Mouse (Mus musculus) bone marrow macrophage, adult 2 months (primary cell): ENCODE results near the gene Adam12. TPM values are rescaled to one million over a fixed set of nuclear protein-coding genes. Genes with fewer than 3 reads are reported as not detected.

Experiments
- H3K27ac ChIP-seq: 2 replicates; pipeline ENCODE4 v1.5.1; 2012; ENCODE audit warnings: low read depth, low read length; ENCODE audit not compliant: insufficient read depth
- H3K4me1 ChIP-seq: 2 replicates; pipeline ENCODE4 v1.6.1; 2012; ENCODE audit warnings: low read length; ENCODE audit not compliant: control insufficient read depth, insufficient read depth
- H3K4me3 ChIP-seq: 2 replicates; pipeline ENCODE4 v1.5.1; 2012; ENCODE audit warnings: mild to moderate bottlenecking, low read length, moderate library complexity; ENCODE audit not compliant: insufficient read depth
- CTCF ChIP-seq: IDR thresholded peaks from 2 replicates; pipeline ENCODE4 v1.5.1; 2012; ENCODE audit warnings: low read depth, mild to moderate bottlenecking, low read length, moderate library complexity
- POLR2A ChIP-seq: IDR thresholded peaks from 2 replicates; pipeline ENCODE4 v1.6.1; 2012; ENCODE audit warnings: mild to moderate bottlenecking, low read depth, low read length, borderline replicate concordance
- polyA plus RNA-seq: library from polyadenylated mRNA; stranded (reverse); fragments of >200 nt; gene quantifications from 2 replicates; pipeline ENCODE4 v1.2.4, GENCODE M21; 2012; ENCODE audit not compliant: missing spikeins, insufficient read depth, insufficient read length

Gene Adam12
- polyA plus RNA-seq, 1 experiment, result not detected

DNA sequence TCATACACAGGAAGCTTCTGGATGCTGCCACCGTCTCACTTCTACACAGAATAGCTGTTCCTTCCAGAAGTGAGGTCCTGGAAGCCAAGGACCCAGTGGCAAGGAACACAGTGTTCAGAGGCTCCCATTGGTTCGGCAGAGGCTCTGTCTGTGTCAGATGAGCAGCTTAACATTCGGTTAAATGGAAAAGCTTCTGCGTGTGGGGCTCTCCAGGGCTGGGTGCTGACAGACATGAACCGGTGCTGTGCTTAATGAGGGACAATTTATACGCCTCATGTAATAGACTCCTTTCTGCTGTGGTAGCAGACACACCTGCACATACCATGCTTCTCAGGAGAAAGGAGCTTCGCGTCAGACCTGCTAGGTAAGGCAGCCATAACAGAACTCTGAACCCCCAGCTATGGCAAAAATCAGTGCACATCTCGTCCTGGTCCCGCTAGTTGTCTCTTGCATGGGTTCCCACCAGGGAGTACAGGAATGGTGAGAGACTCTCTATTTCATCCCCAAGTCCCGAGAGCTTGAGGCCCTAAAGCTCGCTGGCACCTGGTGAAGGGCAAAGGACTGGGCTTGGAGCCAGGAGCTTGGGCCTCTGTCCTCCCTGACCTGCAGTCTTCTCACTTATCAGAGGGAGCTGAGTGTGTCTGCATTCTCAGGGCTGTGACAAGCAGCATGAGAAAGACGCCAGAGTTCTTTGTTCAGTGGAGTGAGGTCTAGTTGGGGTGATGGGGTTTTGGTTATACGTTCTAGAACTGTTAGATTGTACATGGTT lies 280.0 kb downstream of the Adam12 start:
- Histone ChIP-seq H3K4me3 (no peak overlapping the region), H3K4me1 (no peaks in the 10 kb centered on the region), H3K27ac (no peak overlapping the region)
- no peak for TF ChIP-seq CTCF
- no peak for TF ChIP-seq POLR2A

DNA sequence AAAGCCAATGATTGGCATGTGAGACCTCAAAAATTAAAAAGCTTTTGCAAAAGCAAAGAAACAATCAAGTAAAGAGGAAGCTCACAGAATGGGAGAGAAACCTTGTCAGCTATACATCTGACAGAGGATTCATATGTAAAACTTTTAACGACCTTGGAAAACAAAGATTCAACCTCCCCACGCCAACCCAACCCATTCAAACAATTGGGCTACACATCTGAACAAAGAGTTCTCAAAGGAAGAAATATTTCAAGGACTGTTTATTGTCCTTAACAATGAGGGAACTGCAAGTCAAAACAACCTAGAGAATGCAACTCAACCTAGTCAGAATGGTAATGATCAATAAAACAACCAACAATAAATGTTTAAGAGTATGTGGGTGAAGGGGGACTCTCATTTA lies 284.6 kb downstream of the Adam12 start:
- H3K4me3 ChIP-seq, result no peak overlapping the region
- TF ChIP-seq POLR2A (no peak), CTCF (no peak)
- H3K4me1 ChIP-seq, result no peaks in the 10 kb centered on the region
- H3K27ac ChIP-seq, result no peak overlapping the region

DNA sequence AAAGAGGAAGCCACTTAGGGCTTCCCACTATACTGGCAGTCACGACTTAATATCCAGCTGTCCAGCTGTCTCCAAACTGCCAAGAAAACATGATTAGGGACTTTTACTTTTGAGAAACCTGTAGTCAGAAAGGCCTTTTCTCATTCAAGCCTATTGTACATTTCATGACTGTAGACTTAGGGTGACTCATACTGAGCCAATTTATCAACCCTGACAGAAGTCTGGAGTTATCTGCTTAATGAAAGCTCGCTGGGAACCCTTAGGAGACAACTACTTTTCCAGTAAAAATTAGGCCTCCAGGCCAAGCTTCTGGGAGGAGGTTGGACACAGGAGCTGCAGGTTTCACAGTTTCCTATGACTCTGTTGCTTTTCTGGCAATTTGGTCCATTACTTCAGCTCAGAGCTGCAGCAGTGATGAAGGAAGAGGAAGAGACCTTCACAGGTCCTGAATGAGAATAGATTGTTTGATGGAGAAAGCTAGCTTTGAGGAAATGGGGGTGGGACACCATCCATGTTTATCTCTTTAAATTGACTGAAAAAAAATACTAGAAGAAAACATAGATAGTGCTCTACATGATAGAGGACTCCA lies 285.1 kb downstream of the Adam12 start:
- Histone ChIP-seq H3K4me3 (no peak overlapping the region), H3K27ac (no peak overlapping the region)
- no peak for TF ChIP-seq POLR2A
- no peak for TF ChIP-seq CTCF

DNA sequence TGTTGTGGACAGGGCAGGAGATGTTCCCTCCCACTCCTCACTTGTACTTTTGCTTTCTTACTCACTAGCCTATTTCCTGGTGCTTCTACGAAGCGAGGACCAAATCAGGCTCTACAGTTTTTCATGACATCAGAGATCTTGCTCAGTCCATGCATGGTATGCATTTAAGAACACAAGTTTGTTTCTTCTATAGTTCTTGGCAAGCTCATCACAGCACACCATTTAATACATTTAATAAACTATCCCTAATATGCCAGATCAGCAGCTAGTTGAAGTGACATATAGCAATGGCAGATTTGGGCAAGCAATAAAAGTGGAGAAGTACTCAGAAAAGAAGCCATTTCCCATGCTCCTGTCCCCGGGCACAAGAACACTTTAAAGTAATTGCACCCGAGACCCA lies 285.8 kb downstream of the Adam12 start:
- TF ChIP-seq POLR2A, result no peak
- TF ChIP-seq CTCF, result no peak
- Histone ChIP-seq H3K4me1 (no peaks in the 10 kb centered on the region), H3K4me3 (no peak overlapping the region), H3K27ac (no peak overlapping the region)

More for the DNA sequence above, 285.1 kb downstream of the Adam12 start:
- no peaks in the 10 kb centered on the region for H3K4me1 ChIP-seq

DNA sequence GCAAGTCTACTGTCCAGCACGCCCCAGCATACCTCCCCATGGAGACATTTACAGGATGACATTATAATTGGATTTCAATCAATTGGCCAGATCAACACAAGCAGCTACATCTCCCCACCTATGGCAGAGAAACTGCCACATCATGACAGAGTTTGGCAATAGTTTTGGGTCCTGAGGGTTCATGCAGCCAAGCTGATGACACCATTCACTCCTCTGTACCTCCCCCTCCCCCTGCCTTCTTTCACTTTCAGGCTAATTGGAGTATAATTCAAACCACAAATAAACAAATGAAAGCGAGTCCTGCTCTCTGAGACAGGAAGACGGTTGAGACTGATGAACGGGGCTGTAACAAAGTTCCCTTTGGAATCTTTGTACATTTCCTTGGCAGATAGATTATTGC lies 291.5 kb downstream of the Adam12 start:
- H3K4me3 ChIP-seq, result no peak overlapping the region
- TF ChIP-seq POLR2A, result no peak
- TF ChIP-seq CTCF, result no peak
- H3K27ac ChIP-seq, result no peak overlapping the region
- H3K4me1 ChIP-seq, result no peaks in the 10 kb centered on the region

DNA sequence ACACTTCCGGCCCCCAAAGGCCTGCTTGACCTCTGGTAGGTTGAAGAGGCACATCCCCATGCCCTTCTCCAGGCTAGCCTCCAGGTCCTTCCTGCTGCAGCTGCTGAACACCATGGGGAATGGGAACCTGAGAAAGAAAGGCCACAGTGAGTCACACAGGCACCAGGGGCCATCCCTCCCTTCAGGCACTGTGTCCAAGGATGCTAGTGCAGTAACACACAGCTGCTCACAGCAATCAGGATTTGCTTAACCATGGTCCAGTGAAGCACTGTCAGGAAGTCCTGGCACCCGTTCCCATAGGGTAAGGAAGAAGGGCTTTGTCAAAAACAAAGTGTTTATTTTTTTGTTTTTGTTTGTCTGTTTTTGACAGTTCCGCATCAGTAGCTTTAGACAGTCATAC lies 294.5 kb downstream of the Adam12 start:
- Histone ChIP-seq H3K4me3 (no peak overlapping the region), H3K27ac (no peak overlapping the region)
- TF ChIP-seq POLR2A, result no peak
- TF ChIP-seq CTCF, result no peak

DNA sequence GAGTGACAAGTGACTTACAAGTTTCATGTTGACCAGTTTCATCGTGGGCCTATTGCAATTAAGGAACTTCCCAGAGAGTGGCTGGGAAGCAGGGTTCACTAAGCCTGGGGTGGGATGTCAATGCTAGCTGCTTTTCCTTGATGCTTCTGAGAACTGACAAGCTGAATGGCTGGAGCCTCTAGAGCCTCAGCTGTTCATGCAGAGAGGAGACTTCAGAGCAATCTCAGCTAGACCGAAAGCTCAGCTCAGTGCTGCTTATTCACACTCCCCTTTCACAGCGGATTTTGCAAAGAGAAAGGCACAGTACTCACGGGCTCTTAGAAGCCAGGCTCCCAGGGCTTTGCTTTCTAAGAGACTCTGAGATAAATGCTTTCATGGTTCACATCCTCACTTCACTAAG lies 295.6 kb downstream of the Adam12 start:
- no peak for TF ChIP-seq POLR2A
- TF ChIP-seq CTCF, result no peak
- H3K27ac ChIP-seq, result no peak overlapping the region
- H3K4me3 ChIP-seq, result no peak overlapping the region
- H3K4me1 ChIP-seq, result no peaks in the 10 kb centered on the region

More for the DNA sequence above, 294.5 kb downstream of the Adam12 start:
- no peaks in the 10 kb centered on the region for H3K4me1 ChIP-seq

DNA sequence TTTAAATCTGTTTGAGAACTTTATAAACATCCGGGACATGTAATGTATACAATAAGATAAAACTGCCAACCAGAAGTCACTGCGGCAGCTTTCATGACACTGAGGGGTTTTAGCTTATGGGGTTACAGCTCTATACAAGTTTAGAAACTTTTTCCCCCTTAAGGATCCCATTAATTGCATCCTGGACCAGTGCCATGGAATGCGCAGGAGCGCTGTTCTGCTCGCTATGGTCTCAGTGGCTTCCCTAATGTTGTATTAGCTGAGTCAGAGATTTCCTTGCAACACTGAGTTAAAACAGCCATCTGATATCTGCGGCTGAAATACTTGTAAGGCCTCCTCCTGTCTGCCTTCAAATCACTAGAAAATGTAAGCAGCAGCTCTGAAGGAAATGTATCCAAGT lies 298.6 kb downstream of the Adam12 start:
- no peak overlapping the region for H3K27ac ChIP-seq
- no peaks in the 10 kb centered on the region for H3K4me1 ChIP-seq
- H3K4me3 ChIP-seq, result no peak overlapping the region
- TF ChIP-seq CTCF (no peak), POLR2A (no peak)

DNA sequence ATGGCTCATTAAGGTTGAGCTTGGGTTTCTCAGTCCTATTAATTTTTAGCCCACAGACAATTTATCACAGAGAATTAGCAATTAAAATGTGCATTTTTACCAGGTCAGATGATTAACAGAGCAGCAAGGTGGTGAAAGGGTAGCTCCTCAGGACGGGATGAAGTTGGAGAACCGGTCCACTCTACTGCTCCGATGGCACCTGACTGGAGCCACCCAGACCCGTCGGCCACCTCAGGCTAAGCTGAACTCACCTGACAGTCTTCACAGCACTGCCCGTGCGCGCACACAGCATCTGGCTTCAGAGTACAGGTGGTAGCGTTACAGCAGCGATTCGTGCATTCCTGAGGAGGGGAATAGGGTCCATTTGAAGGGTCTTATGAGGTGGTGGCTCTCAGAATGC lies 300.5 kb downstream of the Adam12 start:
- TF ChIP-seq CTCF, result no peak
- no peak for TF ChIP-seq POLR2A
- Histone ChIP-seq H3K4me1 (no peaks in the 10 kb centered on the region), H3K27ac (no peak overlapping the region), H3K4me3 (no peak overlapping the region)

DNA sequence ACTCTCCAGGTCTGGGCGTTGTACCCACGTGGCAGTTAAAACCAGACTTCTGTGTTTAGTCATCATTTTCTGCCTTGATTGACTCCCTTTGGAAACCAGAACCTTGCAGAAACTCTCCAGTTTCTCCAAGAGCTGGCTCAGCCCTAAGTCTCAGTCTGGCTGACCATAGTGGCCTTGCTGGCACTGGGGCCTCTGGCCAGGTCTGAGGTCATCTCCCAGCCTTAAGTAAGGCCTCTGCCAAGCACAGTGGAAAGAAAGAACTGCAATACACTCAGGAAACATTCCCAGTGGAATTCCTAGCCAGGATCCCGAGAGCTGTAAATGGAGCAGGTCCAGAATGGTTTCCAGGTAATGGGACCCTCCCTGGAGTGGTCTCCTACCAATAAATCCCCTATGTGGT lies 303.0 kb downstream of the Adam12 start:
- TF ChIP-seq POLR2A (no peak), CTCF (no peak)

More for the DNA sequence above, 303.0 kb downstream of the Adam12 start:
- Histone ChIP-seq H3K27ac (no peak overlapping the region), H3K4me3 (no peak overlapping the region), H3K4me1 (no peaks in the 10 kb centered on the region)
